Mouse (Mus musculus) embryonic facial prominence, embryonic 11.5 days (tissue): ENCODE results near the gene Nxph4. TPM values are rescaled to one million over a fixed set of nuclear protein-coding genes. Genes with fewer than 3 reads are reported as not detected.

Experiments used
- ATAC-seq: fragments of 200-750 bp; cut with Nextera tagmentation; replicated peaks from 2 replicates; pipeline ENCODE4 v1.8.0; 2017; ENCODE audit warnings: low read depth; ENCODE audit not compliant: insufficient number of reproducible peaks, low FRiP score, low TSS enrichment
- DNase-seq: peaks from one replicate; pipeline ENCODE4 v3.0.0-alpha.2; 2015; ENCODE audit warnings: low spot score
- H3K27ac ChIP-seq: fragments of 300-500 bp; sonication (generic); replicated peaks from 2 replicates; pipeline ENCODE4 v1.5.1; 2014; ENCODE audit warnings: mild to moderate bottlenecking, low read depth, low read length, control low read depth
- H3K27me3 ChIP-seq: fragments of 300-500 bp; sonication (generic); 2 replicates; pipeline ENCODE4 v1.6.1; 2014; ENCODE audit warnings: mild to moderate bottlenecking, low read length, moderate library complexity, mixed read lengths; ENCODE audit not compliant: control insufficient read depth, insufficient read depth
- H3K36me3 ChIP-seq: fragments of 300-500 bp; sonication (generic); replicated peaks from 2 replicates; pipeline ENCODE4 v1.6.1; 2014; ENCODE audit warnings: low read depth, mild to moderate bottlenecking, low read length, moderate library complexity, mixed read lengths; ENCODE audit not compliant: control insufficient read depth, insufficient read depth
- H3K4me1 ChIP-seq: fragments of 300-500 bp; sonication (generic); 2 replicates; pipeline ENCODE4 v1.6.1; 2014; ENCODE audit warnings: low read length, mixed read lengths; ENCODE audit not compliant: control insufficient read depth, insufficient read depth
- H3K4me2 ChIP-seq: fragments of 300-500 bp; sonication (generic); 2 replicates; pipeline ENCODE4 v1.6.1; 2014; ENCODE audit warnings: low read depth, mild to moderate bottlenecking, control low read depth, low read length, moderate library complexity
- H3K4me3 ChIP-seq: fragments of 300-500 bp; sonication (generic); 2 replicates; pipeline ENCODE4 v1.5.1; 2014; ENCODE audit warnings: low read depth, low read length, control low read depth
- H3K9ac ChIP-seq: fragments of 300-500 bp; sonication (generic); replicated peaks from 2 replicates; pipeline ENCODE4 v1.6.1; 2014; ENCODE audit warnings: mild to moderate bottlenecking, control low read depth, low read length
- H3K9me3 ChIP-seq: fragments of 300-500 bp; sonication (generic); replicated peaks from 2 replicates; pipeline ENCODE4 v1.6.1; 2016; ENCODE audit warnings: mild to moderate bottlenecking, low read length, inconsistent platforms, mixed read lengths; ENCODE audit not compliant: control insufficient read depth
- WGBS: fragments of 180-500 bp; shearing (Covaris S2); extraction: QIAGEN DNeasy Blood & Tissue Kit; methylation state at CpG from one replicate; pipeline ENCODE4 v1.1.7; 2014; 5-methylcytosine and 5-hydroxymethylcytosine counted together
- polyA plus RNA-seq: library from polyadenylated mRNA; unstranded; fragments of >200 nt; fragmentation: Nextera tagmentation; extraction: Ambion mirVana; gene quantifications from 2 replicates; pipeline ENCODE4 v1.2.1, GENCODE M21; 2014

The Nxph4 gene
- polyA plus RNA-seq, 1 experiment from 2014 or later: 4.4 TPM

DNA sequence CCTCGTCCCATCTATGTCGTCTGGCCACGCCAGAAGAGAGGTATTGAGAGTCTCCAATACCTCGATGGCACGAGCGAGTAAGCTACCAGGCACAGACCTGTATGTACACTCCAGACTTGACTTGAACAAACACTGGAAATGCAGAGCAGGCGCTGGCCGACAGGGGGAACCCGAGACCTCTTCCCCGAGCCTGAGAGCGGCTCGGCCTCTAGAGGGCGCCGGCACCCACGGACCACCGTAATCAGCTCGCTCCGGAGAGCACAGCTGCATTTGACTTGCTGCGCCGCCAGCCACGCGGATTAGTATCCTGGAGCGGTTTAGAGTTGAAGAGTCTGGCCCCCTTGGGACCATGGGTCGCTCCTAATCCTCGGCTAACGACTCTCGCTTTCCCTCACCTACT lies 21.5 kb downstream of the Nxph4 start:
- WGBS: under 1% methylated on average over 27 of the region's 27 CpGs
- peak overlapping the region; percentile 41; the same call in 1 of the 2 replicates for H3K27ac ChIP-seq
- H3K4me3 ChIP-seq: peak overlapping the region; percentile 15; the same call in 1 of the 2 replicates
- DNase-seq: peak; percentile 93
- peak overlapping the region; percentile 38 for H3K4me2 ChIP-seq
- H3K27me3 ChIP-seq: peaks cover 52% of the 10 kb centered on the region
- no peak overlapping the region for H3K9ac ChIP-seq
- peak; percentile 44 for ATAC-seq
- peaks cover 40% of the 10 kb centered on the region for H3K4me1 ChIP-seq
- no peaks in the 10 kb centered on the region for H3K36me3 ChIP-seq
- H3K9me3 ChIP-seq: no peaks in the 10 kb centered on the region

DNA sequence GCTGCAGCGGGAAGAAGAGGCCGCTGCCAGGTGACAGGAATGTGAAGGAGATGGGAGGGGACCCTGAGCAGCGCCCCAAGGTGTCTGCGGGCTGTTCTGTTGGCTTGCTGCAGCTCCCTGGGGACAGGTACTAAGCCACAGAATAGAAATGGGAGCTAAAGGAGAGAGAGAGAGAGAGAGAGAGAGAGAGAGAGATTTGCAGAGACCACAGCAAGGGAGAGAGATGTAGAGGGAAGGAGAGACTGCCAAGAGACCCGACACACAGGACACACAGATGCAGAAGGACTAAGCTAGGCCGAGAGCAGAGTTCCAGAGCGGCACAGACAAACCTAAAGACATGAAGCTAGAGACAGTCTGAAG lies 22.1 kb downstream of the Nxph4 start:
- Histone ChIP-seq H3K9ac (peak overlapping the region; percentile 59), H3K4me2 (peak overlapping the region; percentile 95), H3K9me3 (no peaks in the 10 kb centered on the region), H3K4me1 (peaks cover 40% of the 10 kb centered on the region), H3K27ac (no peak overlapping the region), H3K27me3 (peaks cover 56% of the 10 kb centered on the region), H3K36me3 (no peaks in the 10 kb centered on the region), H3K4me3 (peak overlapping the region; percentile 41)
- ATAC-seq: no peak
- WGBS: under 1% methylated on average over 7 of the region's 7 CpGs
- DNase-seq: no peak

DNA sequence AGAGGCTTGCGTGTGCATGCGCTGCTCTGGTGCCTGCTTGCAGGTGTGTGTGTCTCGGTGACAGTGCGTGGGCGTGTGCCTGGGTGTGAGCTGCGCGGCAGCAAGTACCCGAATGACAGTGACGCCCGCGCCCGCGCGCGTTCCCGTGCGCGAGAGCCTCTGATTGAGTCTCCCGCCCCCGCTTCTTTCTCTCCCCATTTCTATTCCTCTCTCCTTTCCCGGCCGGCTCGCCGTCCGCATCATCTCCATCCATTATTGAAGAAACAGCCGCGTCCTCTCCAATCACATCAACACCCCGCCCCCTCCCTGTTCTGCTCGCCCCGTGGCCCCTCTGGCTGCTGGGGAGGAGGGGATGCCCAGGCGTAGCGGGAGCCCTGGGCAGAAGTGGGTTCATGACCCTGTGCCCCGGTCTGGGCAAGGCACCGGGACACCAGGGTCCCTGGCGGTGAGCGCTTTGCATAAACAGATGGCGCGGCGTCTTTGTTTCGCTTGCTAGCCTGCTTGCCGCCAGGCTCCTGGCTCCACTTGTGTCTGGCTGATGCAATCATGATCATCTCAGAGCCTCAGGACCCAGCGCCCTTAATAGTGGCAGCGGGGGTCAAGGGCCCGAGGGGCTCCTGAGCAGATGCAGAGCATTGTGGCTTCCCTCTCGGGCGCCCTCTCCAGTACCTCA lies 22.6 kb downstream of the Nxph4 start:
- H3K9me3 ChIP-seq: no peaks in the 10 kb centered on the region
- no peak overlapping the region for H3K27ac ChIP-seq
- ATAC-seq (no peak), DNase-seq (peak; percentile 61)
- 1% methylated on average over 46 of the region's 46 CpGs for WGBS
- H3K27me3 ChIP-seq: peaks cover 55% of the 10 kb centered on the region
- H3K9ac ChIP-seq: peak overlapping the region; percentile 59
- peaks cover 35% of the 10 kb centered on the region for H3K4me1 ChIP-seq
- H3K36me3 ChIP-seq: no peaks in the 10 kb centered on the region
- peak overlapping the region; percentile 95 for H3K4me2 ChIP-seq
- peak overlapping the region; percentile 41 for H3K4me3 ChIP-seq

GRCm38 (mm10) chr10:127510895-127511617 lies 23.3 kb downstream of the Nxph4 start:
- Histone ChIP-seq H3K9me3 (no peaks in the 10 kb centered on the region), H3K4me2 (peak overlapping the region; percentile 95), H3K27me3 (peaks cover 54% of the 10 kb centered on the region), H3K4me3 (peak overlapping the region; percentile 41; the same call in 1 of the 2 replicates), H3K4me1 (peaks cover 28% of the 10 kb centered on the region), H3K9ac (no peak overlapping the region; the same call in 1 of the 2 replicates), H3K27ac (no peak overlapping the region), H3K36me3 (no peaks in the 10 kb centered on the region)
- no peak for ATAC-seq
- no peak for DNase-seq
- WGBS: under 1% methylated on average over 11 of the region's 11 CpGs

- ATAC-seq (no peak), DNase-seq (no peak)
- Histone ChIP-seq H3K4me1 (peaks cover 27% of the 10 kb centered on the region), H3K36me3 (no peaks in the 10 kb centered on the region), H3K4me2 (peak overlapping the region; percentile 71), H3K4me3 (no peak overlapping the region; the same call in 1 of the 2 replicates), H3K9me3 (no peaks in the 10 kb centered on the region), H3K9ac (peak overlapping the region; percentile 11; the same call in 1 of the 2 replicates), H3K27ac (0 out of 2 replicates have a peak overlapping the region, but pooled peaks have one; percentile 20), H3K27me3 (peaks cover 45% of the 10 kb centered on the region)
- WGBS: 4% methylated on average over 16 of the region's 17 CpGs
Measured at GRCm38 (mm10) chr10:127509837-127510701, 24.3 kb downstream of the Nxph4 start.

DNA sequence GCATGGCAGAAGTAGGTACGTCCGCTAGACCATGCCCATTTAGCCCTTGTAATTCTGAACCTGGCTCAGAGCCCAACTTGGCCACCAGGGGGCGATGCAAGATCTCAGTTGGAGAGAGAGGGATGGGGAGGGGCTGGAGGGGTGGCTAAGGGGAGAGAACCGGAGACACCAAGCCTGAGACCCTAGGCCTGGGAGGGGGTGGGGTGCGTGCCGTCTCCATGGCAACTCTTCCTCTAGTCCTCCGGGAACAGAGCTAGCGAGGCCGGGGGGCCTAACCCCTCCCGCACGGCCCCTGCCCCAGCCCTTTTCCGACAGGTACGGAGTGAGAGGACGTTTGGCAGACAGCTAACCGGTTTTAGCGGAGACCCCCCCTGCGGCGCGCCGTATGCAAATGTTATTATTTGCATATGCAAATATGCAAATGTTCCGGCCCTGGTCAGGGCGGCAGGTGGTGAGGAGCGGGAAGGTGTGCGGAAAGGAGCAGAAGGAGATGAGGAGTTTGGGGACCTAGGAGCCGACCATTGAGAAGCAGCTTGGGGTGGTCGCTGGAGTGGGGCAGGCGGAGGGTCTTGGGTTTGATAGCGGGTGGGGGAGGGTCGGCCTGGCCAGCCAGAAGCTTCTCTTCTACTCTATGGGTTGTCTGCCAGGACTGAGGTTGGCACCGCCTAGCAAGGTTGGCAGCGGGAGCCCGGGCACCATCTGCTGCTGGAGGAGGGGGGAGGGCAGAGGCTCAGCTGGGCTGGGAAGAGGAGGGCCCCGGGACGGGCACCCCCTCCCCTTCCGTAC lies 25.1 kb downstream of the Nxph4 start:
- peak overlapping the region; percentile 11; the same call in 1 of the 2 replicates for H3K9ac ChIP-seq

GRCm38 (mm10) chr10:127508239-127508638 lies 26.1 kb downstream of the Nxph4 start:
- Histone ChIP-seq H3K27me3 (peaks cover 27% of the 10 kb centered on the region), H3K9me3 (no peaks in the 10 kb centered on the region), H3K4me3 (no peak overlapping the region), H3K4me1 (peaks cover 16% of the 10 kb centered on the region), H3K9ac (no peak overlapping the region), H3K36me3 (no peaks in the 10 kb centered on the region), H3K4me2 (peak overlapping the region; percentile 16; the same call in 1 of the 2 replicates), H3K27ac (no peak overlapping the region)
- ATAC-seq: no peak
- 2% methylated on average over 15 of the region's 15 CpGs for WGBS
- DNase-seq: peak; percentile 79

More for the DNA sequence above, 25.1 kb downstream of the Nxph4 start:
- Histone ChIP-seq H3K27me3 (peaks cover 37% of the 10 kb centered on the region), H3K36me3 (no peaks in the 10 kb centered on the region), H3K4me1 (peaks cover 24% of the 10 kb centered on the region), H3K4me2 (peak overlapping the region; percentile 71), H3K4me3 (peak overlapping the region; percentile 38), H3K9me3 (no peaks in the 10 kb centered on the region), H3K27ac (0 out of 2 replicates have a peak overlapping the region, but pooled peaks have one; percentile 20)
- peak; percentile 98 for DNase-seq
- peak; percentile 19 for ATAC-seq
- WGBS: under 1% methylated on average over 34 of the region's 35 CpGs
